Mouse (Mus musculus): ENCODE results near the gene Dennd4b. TPM values are rescaled to one million over a fixed set of nuclear protein-coding genes. Genes with fewer than 3 reads are reported as not detected.

Dennd4b gene
- total RNA-seq, 2 experiments from 2014 or later, result 33.7 to 35.6 TPM

DNA sequence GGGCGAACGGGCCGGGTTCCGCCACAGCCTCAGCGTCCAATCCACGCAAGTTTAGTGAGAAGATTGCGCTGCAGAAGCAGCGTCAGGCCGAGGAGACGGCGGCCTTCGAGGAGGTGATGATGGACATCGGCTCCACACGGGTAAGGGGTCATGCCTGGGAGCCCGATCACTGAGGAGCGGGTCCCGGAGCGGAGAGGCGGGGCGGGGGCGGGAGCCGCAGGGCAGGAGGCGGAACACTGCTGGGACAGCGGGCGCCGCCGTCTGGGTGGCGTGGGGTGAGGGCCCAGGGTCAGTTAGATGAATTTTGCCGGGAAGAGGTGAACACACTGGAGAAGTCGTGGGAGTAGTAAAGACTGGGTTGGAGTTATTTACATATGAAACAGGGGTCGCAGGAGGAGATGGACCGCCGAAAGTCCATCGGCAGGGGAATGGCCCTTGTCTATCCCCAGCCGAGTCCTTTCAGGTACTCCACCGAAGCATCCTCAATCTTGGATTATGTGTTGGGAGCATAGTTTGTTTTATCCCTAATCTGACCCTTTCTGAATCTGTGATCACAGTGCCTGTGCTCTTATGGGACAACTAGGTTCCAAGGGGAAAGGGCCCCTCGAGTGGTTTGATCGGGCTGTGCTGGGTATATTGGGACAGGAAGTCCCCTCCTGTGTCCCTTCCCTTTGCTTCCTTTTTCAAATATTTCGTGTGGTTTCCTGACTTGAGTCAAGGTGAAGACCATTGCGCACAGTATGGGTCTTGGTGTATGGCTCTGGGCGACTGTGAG, 10.4 kb upstream of the Dennd4b start:
- H3K4me3 ChIP-seq, result peak overlapping the region; percentile 97
- TF ChIP-seq CTCF (conservative IDR thresholded peaks at IDR 0.05), result no peak
- no peak for DNase-seq (ENCODE audit: low spot score in 2 of 2)
- peak overlapping the region; percentile 95 for H3K27ac ChIP-seq

DNA sequence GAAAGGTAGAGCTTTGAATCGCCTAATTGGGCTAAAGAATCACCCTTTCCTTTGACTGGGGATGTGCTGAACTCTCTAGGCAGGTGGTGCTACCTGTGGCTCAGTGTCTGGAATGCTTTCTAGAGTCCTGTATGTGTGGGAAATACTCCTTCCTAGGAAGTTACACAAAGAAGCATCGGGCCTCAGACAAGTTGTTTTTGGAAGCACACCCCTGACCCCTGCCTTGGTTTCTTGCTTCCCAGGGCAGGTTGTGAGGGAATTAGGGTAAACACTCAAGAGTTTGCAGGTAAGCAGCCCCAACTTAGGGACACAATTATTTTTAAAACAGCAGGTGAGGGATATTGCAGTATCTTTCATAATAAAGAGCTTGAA, 9.8 kb upstream of the Dennd4b start:
- Histone ChIP-seq H3K4me3 (peak overlapping the region; percentile 97), H3K27ac (peak overlapping the region; percentile 95; the same call in 1 of the 2 replicates)
- no peak for DNase-seq (ENCODE audit: low spot score in 2 of 2)
- no peak for TF ChIP-seq CTCF (conservative IDR thresholded peaks at IDR 0.05)

DNA sequence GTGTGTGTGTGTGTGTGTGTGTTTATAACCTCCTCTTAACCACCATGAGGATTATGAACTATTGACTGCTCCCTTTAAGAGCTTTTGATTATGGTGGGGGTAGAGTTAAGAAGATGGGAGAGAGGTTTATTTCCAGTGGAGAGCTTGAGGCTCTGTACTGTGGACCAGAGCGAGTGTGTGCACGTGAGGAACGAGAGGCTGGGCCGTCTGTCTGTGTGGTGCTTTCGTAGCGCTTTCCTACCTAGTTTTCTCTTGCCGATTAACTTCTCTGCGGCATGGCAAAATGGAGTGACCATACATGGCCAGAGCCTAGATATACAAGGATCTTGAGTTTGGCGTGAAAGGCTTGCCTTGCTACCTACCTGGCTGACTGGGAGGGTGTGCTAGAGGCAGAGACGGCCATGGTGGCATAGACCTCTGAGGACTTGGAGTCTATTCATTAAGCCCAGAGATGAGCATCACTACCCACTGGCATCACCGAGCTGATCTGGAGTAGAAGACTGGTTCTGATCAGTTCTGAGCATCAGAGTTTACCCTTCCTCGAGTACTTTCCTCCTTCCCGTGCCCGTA, 9.1 kb upstream of the Dennd4b start:
- Histone ChIP-seq H3K27ac (no peak overlapping the region), H3K4me3 (no peak overlapping the region)
- DNase-seq (ENCODE audit: low spot score in 2 of 2), result no peak
- no peak for TF ChIP-seq CTCF (conservative IDR thresholded peaks at IDR 0.05)

DNA sequence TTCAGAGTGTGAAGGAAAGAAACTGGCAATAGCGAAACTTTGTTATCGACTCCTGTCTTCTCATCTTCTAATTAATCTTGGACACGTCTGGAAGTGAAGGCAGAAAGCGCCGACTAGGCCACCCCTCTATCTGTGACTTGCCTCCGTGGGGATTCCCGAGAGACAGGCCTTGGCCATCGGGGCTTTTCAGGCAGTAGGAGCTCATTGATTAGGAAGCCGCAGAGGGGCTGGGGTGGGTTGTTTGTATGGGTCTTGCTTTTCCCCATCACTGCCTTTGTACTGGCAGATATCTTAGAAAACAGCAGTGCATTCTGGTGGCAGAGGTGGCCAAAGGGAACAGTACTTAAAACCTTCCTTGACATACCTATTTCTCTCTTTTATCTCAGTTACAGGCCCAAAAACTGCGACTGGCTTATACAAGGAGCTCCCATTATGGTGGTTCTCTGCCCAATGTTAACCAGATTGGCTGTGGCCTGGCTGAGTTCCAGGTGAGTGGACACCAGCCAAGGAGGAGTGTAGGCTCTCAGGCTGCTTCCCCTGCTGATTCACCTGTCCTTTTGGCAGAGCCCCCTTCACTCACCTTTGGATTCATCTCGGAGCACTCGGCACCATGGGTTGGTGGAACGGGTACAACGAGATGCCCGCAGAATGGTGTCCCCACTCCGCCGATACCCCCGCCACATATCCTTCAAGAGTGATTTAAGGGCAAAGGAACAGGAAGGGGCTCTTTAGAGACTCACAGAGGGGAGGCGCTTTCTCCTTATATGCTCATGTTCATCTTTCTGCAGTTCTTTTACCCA, 8.1 kb upstream of the Dennd4b start:
- TF ChIP-seq CTCF (conservative IDR thresholded peaks at IDR 0.05), result no peak
- Histone ChIP-seq H3K27ac (no peak overlapping the region), H3K4me3 (no peak overlapping the region)
- no peak for DNase-seq (ENCODE audit: low spot score in 2 of 2)

DNA sequence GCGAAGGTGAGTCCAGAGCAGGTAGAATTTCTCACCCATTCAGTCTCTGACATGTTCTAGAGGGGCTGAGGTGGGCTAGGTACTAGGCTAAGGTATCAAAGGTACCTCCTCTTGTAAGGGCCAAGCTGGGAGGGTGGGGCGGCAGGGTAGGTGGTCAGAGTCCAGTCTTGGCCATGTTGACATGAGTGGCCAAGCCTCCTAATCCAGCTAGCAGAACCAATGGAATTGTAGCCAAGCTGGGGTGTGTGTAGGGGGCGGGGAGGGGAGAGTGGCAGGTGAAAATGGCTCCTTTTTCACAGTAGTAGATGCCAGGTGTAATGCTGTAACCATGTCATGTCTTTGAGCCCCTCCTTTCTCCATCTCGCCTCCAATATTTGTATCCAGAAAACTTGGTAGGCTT, 6.5 kb upstream of the Dennd4b start:
- no peak overlapping the region for H3K4me3 ChIP-seq
- TF ChIP-seq CTCF (conservative IDR thresholded peaks at IDR 0.05), result no peak
- no peak overlapping the region for H3K27ac ChIP-seq
- no peak for DNase-seq (ENCODE audit: low spot score in 2 of 2)

DNA sequence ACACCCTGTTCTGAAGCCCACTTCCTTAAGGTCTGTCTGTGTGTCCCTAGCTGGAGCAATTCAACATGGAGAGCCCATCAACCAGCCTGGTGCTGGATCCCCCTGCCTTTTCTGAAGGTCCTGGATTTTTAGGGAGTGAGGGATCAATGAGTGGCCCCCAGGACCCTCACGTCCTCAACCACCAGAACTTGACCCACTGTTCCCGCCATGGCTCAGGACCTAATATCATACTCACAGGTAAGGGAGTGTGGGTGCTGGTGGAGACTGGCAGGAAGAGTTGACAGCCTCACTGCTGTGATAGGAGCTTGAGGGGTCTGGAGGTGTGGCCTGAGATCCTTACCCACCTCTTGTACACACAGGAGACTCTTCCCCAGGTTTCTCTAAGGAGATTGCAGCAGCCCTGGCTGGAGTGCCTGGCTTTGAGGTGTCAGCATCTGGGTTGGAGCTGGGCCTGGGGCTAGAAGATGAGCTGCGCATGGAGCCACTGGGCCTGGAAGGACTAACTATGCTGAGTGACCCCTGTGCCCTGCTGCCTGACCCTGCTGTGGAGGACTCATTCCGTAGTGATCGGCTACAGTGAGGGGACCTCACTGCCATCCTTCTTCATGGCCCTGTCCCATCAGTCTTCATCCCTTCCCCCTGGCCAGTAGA, 1.7 kb upstream of the Dennd4b start:
- no peak overlapping the region for H3K27ac ChIP-seq
- no peak overlapping the region for H3K4me3 ChIP-seq
- no peak for TF ChIP-seq CTCF (conservative IDR thresholded peaks at IDR 0.05)
- DNase-seq (ENCODE audit: low spot score in 2 of 2), result no peak

DNA sequence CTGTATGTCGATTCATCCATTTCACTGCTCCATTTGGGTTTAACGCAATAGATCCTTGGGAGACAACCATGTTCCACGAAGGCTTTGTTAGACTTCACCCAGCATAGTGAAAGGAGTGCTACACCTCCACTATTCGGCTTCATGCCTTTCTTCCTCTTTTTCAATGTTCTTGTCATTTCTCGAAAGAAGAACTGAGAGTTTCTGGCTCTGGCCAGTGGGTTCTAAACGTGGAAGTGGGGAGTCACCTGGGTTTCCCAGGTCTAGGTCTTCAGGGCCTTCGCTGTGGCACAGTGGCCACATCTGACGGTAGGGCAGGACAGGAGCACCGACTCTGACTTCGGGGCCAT, 325 bp upstream of the Dennd4b start:
- Histone ChIP-seq H3K27ac (peak overlapping the region; percentile 98), H3K4me3 (peak overlapping the region; percentile 84)
- no peak for DNase-seq (ENCODE audit: low spot score in 2 of 2)
- no peak for TF ChIP-seq CTCF (conservative IDR thresholded peaks at IDR 0.05)

DNA sequence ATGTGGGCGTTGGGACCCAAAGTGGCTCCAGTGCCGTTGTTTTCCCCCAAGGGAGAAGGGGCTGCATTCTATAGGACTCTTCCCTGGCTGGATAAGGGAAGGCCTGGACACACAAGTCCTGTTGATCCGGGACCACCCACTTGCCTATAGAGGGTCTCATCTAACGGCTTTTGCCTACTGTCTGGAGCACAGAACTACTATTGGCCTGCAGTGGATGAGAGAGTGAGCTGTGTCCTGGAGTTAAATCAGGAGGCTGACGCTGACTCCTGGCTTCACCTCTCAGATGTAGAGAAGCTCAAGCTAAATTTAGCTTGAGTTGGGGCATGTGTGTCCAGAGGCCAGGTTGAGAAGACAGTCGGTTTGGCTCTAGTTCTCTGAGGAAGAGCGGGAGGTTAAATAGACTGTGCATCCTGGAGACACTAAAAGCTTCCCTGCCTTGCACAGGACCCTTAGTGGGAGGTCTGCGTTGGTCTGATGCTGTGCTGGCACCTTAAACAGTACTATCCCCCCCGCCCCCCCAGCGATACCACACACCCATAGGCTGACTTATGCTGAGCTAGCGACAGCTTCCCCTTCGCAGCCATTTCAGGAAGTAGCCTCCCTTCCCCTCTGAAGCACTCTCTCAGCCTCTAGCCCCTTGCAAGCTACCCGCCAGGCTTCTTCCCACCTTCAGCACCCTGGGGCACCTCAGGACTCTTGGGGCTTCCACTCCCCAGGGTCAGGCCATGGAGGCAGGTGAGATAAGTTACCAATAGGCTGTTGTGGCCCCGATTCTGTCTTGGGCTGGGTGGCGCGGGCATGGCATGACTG, 1.2 kb downstream of the Dennd4b start:
- no peak for TF ChIP-seq CTCF (conservative IDR thresholded peaks at IDR 0.05)
- DNase-seq (ENCODE audit: low spot score in 2 of 2), result no peak
- Histone ChIP-seq H3K4me3 (peak overlapping the region; percentile 84), H3K27ac (peak overlapping the region; percentile 98)

DNA sequence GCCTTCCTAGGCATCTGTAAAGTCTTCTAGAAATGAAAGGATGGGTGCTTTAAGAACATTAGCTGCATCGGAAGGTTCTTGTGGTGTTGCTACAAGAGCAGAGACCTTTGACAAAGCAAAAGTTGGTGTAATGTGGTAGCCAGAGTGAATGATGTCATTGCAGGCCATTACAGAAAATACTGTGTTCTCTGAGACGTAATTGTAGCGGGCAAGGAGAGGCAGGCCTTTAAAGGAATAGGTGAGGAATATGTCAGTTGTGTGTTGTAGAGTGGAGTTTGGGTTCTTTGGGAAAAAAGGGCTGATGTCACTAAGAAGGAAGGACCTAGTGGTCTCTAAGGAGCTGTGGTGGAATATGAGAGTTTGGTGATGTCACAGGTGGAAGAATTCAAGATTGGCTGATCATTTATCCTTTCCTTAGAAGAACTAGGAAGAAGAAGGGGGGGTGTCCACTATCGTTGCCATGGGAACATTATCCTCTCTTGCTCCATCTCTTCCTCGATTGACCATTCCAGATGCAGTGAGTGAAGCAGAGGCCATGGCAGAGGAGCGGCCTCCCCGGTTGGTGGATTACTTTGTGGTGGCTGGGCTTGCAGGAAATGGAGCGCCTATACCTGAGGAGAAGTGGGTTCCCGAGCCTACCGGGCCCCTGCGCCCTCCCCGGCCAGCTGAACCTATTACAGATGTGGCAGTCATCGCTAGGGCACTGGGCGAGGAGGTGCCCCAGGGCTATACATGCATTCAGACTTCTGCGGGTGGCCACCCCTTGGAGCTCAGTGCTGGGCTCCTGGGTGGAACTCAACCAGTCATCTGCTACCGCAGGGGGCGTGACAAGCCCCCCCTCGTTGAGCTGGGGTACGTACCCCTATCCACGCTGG, 2.2 kb downstream of the Dennd4b start:
- H3K27ac ChIP-seq, result peak overlapping the region; percentile 98; the same call in 1 of the 2 replicates
- DNase-seq (ENCODE audit: low spot score in 2 of 2), result no peak
- no peak for TF ChIP-seq CTCF (conservative IDR thresholded peaks at IDR 0.05)

DNA sequence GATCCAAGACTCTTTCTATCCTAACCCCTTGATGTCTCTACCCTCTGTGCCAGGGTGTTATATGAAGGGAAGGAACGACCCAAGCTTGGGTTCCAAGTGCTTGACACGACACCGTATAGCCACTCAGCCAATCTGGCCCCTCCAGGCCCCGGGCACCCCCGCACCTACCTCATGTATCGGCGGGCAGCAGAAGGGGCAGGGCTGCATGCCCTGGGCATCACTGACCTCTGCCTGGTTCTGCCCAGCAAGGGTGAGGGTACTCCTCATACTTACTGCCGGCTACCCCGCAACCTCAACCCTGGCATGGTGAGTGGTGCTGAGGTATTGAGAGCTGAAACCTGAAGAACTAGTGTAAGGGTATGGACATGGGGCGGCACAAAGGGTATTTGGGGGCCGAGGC, 3.2 kb downstream of the Dennd4b start:
- no peak overlapping the region for H3K27ac ChIP-seq
- no peak overlapping the region for H3K4me3 ChIP-seq
- TF ChIP-seq CTCF (conservative IDR thresholded peaks at IDR 0.05), result no peak
- no peak for DNase-seq (ENCODE audit: low spot score in 2 of 2)

More for the DNA sequence above, 2.2 kb downstream of the Dennd4b start:
- H3K4me3 ChIP-seq, result no peak overlapping the region

DNA sequence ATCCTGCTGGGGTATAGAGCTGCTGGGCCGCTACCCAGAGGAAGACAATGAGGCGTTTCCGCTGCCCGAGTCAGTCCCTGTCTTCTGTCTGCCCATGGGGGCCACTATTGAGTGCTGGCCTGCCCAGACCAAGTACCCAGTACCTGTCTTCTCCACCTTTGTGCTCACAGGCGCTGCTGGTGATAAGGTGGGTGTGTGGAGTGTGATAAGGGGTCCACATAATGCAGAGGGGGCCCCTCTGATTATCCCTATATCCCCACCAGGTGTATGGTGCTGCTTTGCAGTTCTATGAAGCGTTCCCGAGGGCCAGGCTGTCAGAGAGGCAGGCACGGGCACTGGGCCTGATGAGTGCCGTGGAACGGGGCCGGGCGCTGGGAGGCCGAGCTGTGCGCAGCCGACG, 4.0 kb downstream of the Dennd4b start:
- no peak for DNase-seq (ENCODE audit: low spot score in 2 of 2)
- no peak overlapping the region for H3K4me3 ChIP-seq
- TF ChIP-seq CTCF (conservative IDR thresholded peaks at IDR 0.05), result no peak
- no peak overlapping the region for H3K27ac ChIP-seq

Data from layer of hippocampus, adult 2 months (tissue).